Mouse (Mus musculus) ES-Bruce4 (cell line): ENCODE data around the gene Rae1.

Experiments
- CTCF ChIP-seq: IDR thresholded peaks from one replicate; pipeline ENCODE4 v1.8.1; 2011; ENCODE audit warnings: low read depth, low read length
- EP300 ChIP-seq: IDR thresholded peaks from 2 replicates; pipeline ENCODE4 v1.6.1; 2011; ENCODE audit warnings: low read depth, low read length; ENCODE audit not compliant: insufficient read depth
- POLR2A ChIP-seq: IDR thresholded peaks from one replicate; pipeline ENCODE4 v1.8.1; 2011; ENCODE audit warnings: low read length; ENCODE audit not compliant: insufficient read depth

DNA sequence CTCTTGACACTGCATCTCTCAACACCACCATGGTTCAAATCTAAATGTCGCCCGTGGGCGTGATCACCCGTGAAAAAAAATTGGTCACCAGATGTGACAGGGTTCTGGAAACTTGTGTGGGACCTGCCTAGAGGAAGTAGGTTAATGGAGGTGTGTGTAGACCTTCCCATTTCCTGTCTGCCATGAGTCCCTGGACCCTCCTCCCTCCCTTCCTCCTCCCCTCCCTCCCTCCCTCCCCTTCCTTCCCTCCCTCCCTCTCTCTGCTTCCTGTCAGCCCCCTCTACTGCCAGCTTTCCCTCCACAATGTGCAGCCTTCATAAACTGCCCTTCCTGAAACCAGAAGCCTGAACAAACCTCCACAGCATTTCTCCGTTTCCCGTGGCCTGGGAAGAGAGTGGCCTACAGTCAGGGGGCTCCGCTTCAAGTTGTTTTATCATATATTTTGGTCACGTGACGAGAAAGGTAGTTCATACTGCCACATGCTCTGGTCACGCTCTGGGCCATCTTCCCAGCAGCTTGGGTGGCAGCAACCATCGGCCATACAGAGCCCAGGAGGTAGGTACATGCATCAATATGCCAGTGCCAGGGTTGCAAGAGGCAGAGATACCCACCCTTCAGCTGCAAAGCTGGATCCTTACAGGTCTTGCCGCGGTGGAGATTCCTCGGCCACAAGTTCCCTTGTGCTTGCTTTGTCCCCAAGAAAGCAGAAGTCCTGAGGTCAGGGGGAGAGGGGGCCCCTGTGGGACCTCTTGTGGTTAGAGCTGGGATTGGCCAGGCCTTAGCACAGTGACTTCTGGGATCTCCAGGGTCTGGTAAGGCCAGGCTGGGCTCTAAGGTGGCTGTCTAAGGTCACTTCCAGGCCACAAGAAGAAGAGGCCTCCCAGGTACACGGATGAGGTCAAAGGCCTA, 61.8 kb downstream of the Rae1 start:
- TF ChIP-seq CTCF: no peak
- no peak for TF ChIP-seq EP300
- no peak for TF ChIP-seq POLR2A
